Mouse (Mus musculus) MEL (cell line): ENCODE data around the gene Qrfpr.

Experiments used
- CHD2 ChIP-seq: IDR thresholded peaks from 2 replicates; pipeline ENCODE4 v1.6.1; 2011; ENCODE audit warnings: low read length, improper control_type of control experiment
- CTCF ChIP-seq, 3 experiments: IDR thresholded peaks in 2 of 3; conservative IDR thresholded peaks in 1 of 3; 2 replicates each; pipeline ENCODE4 v1.5.1; 2011 to 2012; ENCODE audit warnings: low read length in 3 of 3, low read depth in 2 of 3, mild to moderate bottlenecking in 2 of 3, improper control_type of control experiment in 1 of 3, inconsistent platforms in 1 of 3, mixed read lengths in 1 of 3, moderate library complexity in 1 of 3; ENCODE audit not compliant: control insufficient read depth in 1 of 3, insufficient read depth in 1 of 3, poor library complexity in 1 of 3, severe bottlenecking in 1 of 3
- GABPA ChIP-seq: IDR thresholded peaks from 2 replicates; pipeline ENCODE4 v1.6.1; 2012; ENCODE audit warnings: low read depth, mild to moderate bottlenecking, inconsistent platforms, low read length, improper control_type of control experiment, moderate library complexity
- HCFC1 ChIP-seq: IDR thresholded peaks from 2 replicates; pipeline ENCODE4 v1.6.1; 2012; ENCODE audit warnings: low read depth, mild to moderate bottlenecking, inconsistent platforms, low read length, improper control_type of control experiment, moderate library complexity
- JUND ChIP-seq: IDR thresholded peaks from 2 replicates; pipeline ENCODE4 v1.6.1; 2011; ENCODE audit warnings: low read depth, mild to moderate bottlenecking, improper control_type of control experiment, low read length
- POLR2A ChIP-seq, 2 experiments: IDR thresholded peaks; 2 replicates each; pipeline ENCODE4 v1.6.1; 2011 to 2012; ENCODE audit warnings: low read length in 2 of 2, mild to moderate bottlenecking in 2 of 2, control low read depth in 1 of 2, improper control_type of control experiment in 1 of 2, low read depth in 1 of 2, moderate library complexity in 1 of 2; ENCODE audit not compliant: control insufficient read depth in 1 of 2, insufficient read depth in 1 of 2, poor library complexity in 1 of 2
- ZC3H11A ChIP-seq: IDR thresholded peaks from 2 replicates; pipeline ENCODE4 v1.6.1; 2012; ENCODE audit warnings: low read depth, mild to moderate bottlenecking, inconsistent platforms, low read length, improper control_type of control experiment
- ZMIZ1 ChIP-seq: IDR thresholded peaks from 2 replicates; pipeline ENCODE4 v1.6.1; 2012; ENCODE audit warnings: low read depth, mild to moderate bottlenecking, inconsistent platforms, low read length, improper control_type of control experiment, moderate library complexity

DNA sequence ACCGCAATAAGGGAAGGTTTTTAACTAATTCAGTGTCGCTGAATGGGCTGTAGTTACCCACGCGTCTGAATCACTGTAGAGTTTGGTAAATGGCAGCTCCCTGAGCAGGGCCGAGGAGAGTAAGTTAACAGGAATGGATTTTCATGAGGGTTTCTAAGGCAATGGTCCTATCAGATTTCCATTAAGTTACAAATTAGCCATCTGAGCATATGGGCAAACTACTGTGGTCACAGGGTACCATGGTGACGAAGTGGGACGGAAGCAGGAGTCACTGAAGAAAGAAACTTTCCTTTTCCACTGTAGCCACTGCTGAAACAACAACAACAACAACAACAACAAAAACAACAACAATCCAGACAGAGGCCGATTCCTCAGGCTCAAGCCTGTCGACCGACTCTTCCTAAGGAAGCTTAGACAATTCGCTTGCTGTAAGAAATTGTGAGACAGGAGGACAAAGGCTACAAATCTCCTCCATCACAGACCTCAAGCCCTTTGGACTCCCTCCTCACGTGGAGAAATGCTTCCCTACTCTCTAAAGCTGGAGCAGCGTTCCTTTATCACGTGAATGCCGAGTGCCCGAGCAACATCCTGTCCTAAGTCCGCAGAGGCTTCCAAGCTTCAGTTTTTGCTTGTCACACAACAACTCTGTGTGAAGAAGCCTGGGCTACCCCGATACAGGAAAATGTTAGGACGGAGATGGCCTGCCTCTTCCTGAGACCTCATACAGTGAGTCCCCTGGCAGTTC lies 14.4 kb downstream of the Qrfpr start:
- TF ChIP-seq CTCF (IDR thresholded peaks at IDR 0.05 in 2 of 3, conservative IDR thresholded peaks at IDR 0.05 in 1 of 3; ENCODE audit: control insufficient read depth in 1 of 3, insufficient read depth in 1 of 3, low read depth in 2 of 3, low read length in 3 of 3, poor library complexity in 1 of 3, severe bottlenecking in 1 of 3) (no peak), JUND (no peak), ZC3H11A (no peak), POLR2A (IDR thresholded peaks at IDR 0.05; ENCODE audit: control insufficient read depth in 1 of 2, insufficient read depth in 1 of 2, low read depth in 1 of 2, low read length in 2 of 2, poor library complexity in 1 of 2) (no peak), CHD2 (no peak), GABPA (no peak), HCFC1 (no peak), ZMIZ1 (no peak)
